Mouse (Mus musculus) kidney, postnatal 25 days (tissue): Measurements from ENCODE around the gene BC080695.
"Not testable (repeated sequence)": the region's sequence is repeated elsewhere in the genome, so short reads cannot be mapped to it uniquely, and the experiment has no call there.

Experiments
- DNase-seq, 2 experiments: peaks; one replicate each; pipeline ENCODE4 v3.0.0; 2021; ENCODE audit warnings: mixed read lengths in 2 of 2

Gene BC080695

GRCm38 (mm10) chr4:143551400-143551799 is at the start of gene BC080695, which contains the start of gene Gm13057:
Gene BC080695, plus strand, starts transcription at chr4:143551700.
Gene Gm13057, plus strand, starts transcription at chr4:143551709.
- DNase-seq: not testable (repeated sequence)

DNA sequence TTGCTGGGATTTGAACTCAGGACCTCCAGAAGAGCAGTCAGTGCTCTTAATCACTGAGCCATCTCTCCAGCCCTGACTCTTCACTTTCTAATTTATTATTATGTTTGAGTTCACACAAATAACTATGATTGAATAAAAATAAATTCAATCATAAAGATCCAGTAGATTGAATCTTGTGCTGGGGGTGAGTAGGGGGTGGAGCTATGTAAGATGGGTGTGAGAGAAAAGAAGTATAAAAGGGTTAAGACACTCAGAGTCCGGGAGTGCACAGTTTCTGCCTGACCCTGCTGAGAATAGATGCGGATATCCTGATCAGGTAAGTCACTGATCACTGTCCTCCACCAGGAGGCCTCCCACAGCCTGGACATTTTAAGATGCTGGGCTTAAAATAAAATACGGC is 40.5 kb upstream of the BC080695 start, which contains the start of gene Gm13043:
Gene Gm13043 (plus strand): TSS at position 301 of the 400 bp plus-strand sequence.
- no peak for DNase-seq

DNA sequence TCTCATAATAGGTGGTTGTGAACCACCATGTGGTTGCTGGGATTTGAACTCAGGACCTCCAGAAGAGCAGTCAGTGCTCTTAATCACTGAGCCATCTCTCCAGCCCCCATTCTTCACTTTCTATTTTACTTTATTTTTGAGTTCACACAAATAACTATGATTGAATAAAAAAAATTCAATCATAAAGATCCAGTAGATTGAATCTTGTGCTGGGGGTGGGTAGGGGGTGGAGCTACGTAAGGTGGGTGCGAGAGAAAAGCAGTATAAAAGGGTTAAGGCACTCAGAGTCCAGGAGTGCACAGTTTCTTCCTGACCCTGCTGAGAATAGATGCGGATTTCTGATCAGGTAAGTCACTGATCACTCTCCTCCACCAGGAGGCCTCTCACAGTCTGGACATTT is 15.8 kb upstream of the BC080695 start, which contains the start of gene Gm13040:
Gene Gm13040 (plus strand): TSS at position 301 of the 400 bp plus-strand sequence.
- not testable (repeated sequence) for DNase-seq

GRCm38 (mm10) chr4:143611927-143612326 is 60.4 kb downstream of the BC080695 start:
- DNase-seq: not testable (repeated sequence)

DNA sequence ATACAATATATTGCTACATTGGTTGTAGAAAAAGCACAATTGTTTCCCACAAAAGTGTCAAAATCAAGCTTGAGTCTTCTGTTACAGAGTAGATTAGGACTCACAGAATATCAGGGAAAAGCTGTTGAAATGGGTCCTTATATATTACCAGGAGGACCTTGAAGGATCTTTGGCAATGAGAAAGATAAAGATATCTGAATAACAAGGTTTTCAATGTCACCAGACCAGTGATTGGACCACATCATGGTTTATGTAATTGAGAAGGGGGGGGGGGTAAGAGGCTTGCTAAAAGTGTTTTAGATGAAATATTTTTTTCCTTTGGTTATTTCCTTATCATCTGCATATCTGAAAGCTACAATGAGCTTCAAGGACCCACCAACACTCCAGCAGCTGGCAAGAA is 63.2 kb downstream of the BC080695 start, which contains the start of gene Gm13083:
Gene Gm13083 (plus strand): TSS at position 301 of the 400 bp plus-strand sequence.
- not testable (repeated sequence) for DNase-seq

GRCm38 (mm10) chr4:143618101-143618500 is 66.6 kb downstream of the BC080695 start:
- not testable (repeated sequence) for DNase-seq
